Mouse (Mus musculus) MEL (cell line): ENCODE measurements around the gene Mast1. TPM values are rescaled to one million over a fixed set of nuclear protein-coding genes. Genes with fewer than 3 reads are reported as not detected.
A peak's percentile ranks its signal among the peaks of the same experiment; 100 is the strongest.

ENCODE experiments used
- DNase-seq: peaks from one replicate; pipeline ENCODE4 v3.0.0; 2011; ENCODE audit warnings: low read depth, low spot score
- H3K27ac ChIP-seq: 2 replicates; pipeline ENCODE4 v1.5.1; 2012; ENCODE audit warnings: low read depth, mild to moderate bottlenecking, control low read depth, low read length, moderate library complexity; ENCODE audit not compliant: control insufficient read depth
- H3K27me3 ChIP-seq, 2 experiments: fragments of 150-350 bp in 1 of 2; sonication (generic) in 1 of 2; 2 replicates each; pipeline ENCODE4 v1.6.1; 2012; ENCODE audit warnings: low read length in 2 of 2, mild to moderate bottlenecking in 2 of 2, improper control_type of control experiment in 1 of 2, moderate library complexity in 1 of 2; ENCODE audit not compliant: insufficient read depth in 2 of 2, control insufficient read depth in 1 of 2
- H3K36me3 ChIP-seq, 2 experiments: 2 replicates each; pipeline ENCODE4 v1.6.1; 2012 to 2014; ENCODE audit warnings: low read length in 2 of 2, improper control_type of control experiment in 1 of 2, inconsistent platforms in 1 of 2, mild to moderate bottlenecking in 1 of 2; ENCODE audit not compliant: insufficient read depth in 2 of 2, control insufficient read depth in 1 of 2
- H3K4me1 ChIP-seq, 2 experiments: fragments of 150-350 bp in 1 of 2; sonication (generic) in 1 of 2; 2 replicates each; pipeline ENCODE4 v1.6.1; 2012; ENCODE audit warnings: low read length in 2 of 2, improper control_type of control experiment in 1 of 2, mild to moderate bottlenecking in 1 of 2; ENCODE audit not compliant: insufficient read depth in 2 of 2, control insufficient read depth in 1 of 2
- H3K4me3 ChIP-seq, 2 experiments: fragments of 150-350 bp in 1 of 2; sonication (generic) in 1 of 2; 2 replicates each; pipeline ENCODE4 v1.5.1; 2012; ENCODE audit warnings: low read depth in 2 of 2, low read length in 2 of 2, mild to moderate bottlenecking in 2 of 2, moderate library complexity in 2 of 2, control low read depth in 1 of 2, improper control_type of control experiment in 1 of 2; ENCODE audit not compliant: control insufficient read depth in 1 of 2, insufficient read depth in 1 of 2
- H3K79me2 ChIP-seq: 2 replicates; pipeline ENCODE4 v1.6.1; 2012; ENCODE audit warnings: mild to moderate bottlenecking, low read length, moderate library complexity; ENCODE audit not compliant: control insufficient read depth, poor library complexity, insufficient read depth
- H3K9ac ChIP-seq: 2 replicates; pipeline ENCODE4 v1.6.1; 2012; ENCODE audit warnings: low read depth, mild to moderate bottlenecking, control low read depth, low read length, moderate library complexity; ENCODE audit not compliant: control insufficient read depth, poor library complexity, severe bottlenecking
- H3K9me3 ChIP-seq: fragments of 150-350 bp; sonication (generic); replicated peaks from 2 replicates; pipeline ENCODE4 v1.6.1; 2012; ENCODE audit warnings: mild to moderate bottlenecking, low read length, improper control_type of control experiment, moderate library complexity; ENCODE audit not compliant: insufficient read depth
- BHLHE40 ChIP-seq: IDR thresholded peaks from 2 replicates; pipeline ENCODE4 v1.6.1; 2012; ENCODE audit warnings: low read depth, mild to moderate bottlenecking, inconsistent platforms, low read length, improper control_type of control experiment, borderline replicate concordance
- CTCF ChIP-seq, 3 experiments: IDR thresholded peaks in 2 of 3; conservative IDR thresholded peaks in 1 of 3; 2 replicates each; pipeline ENCODE4 v1.5.1; 2011 to 2012; ENCODE audit warnings: low read length in 3 of 3, low read depth in 2 of 3, mild to moderate bottlenecking in 2 of 3, improper control_type of control experiment in 1 of 3, inconsistent platforms in 1 of 3, mixed read lengths in 1 of 3, moderate library complexity in 1 of 3; ENCODE audit not compliant: control insufficient read depth in 1 of 3, insufficient read depth in 1 of 3, poor library complexity in 1 of 3, severe bottlenecking in 1 of 3
- E2F4 ChIP-seq: IDR thresholded peaks from 2 replicates; pipeline ENCODE4 v1.6.1; 2011; ENCODE audit warnings: low read depth, low read length, improper control_type of control experiment, borderline replicate concordance
- ELF1 ChIP-seq: IDR thresholded peaks from 2 replicates; pipeline ENCODE4 v1.6.1; 2014; ENCODE audit warnings: low read depth, mild to moderate bottlenecking, inconsistent platforms, low read length, improper control_type of control experiment, moderate library complexity
- EP300 ChIP-seq, 2 experiments: IDR thresholded peaks; 2 replicates each; pipeline ENCODE4 v1.6.1; 2011; ENCODE audit warnings: improper control_type of control experiment in 2 of 2, low read length in 2 of 2, low read depth in 1 of 2, mild to moderate bottlenecking in 1 of 2
- ETS1 ChIP-seq: IDR thresholded peaks from 2 replicates; pipeline ENCODE4 v1.6.1; 2012; ENCODE audit warnings: low read depth, mild to moderate bottlenecking, inconsistent platforms, low read length, improper control_type of control experiment, moderate library complexity
- GABPA ChIP-seq: IDR thresholded peaks from 2 replicates; pipeline ENCODE4 v1.6.1; 2012; ENCODE audit warnings: low read depth, mild to moderate bottlenecking, inconsistent platforms, low read length, improper control_type of control experiment, moderate library complexity
- GATA1 ChIP-seq: IDR thresholded peaks from 2 replicates; pipeline ENCODE4 v1.6.1; 2011; ENCODE audit warnings: low read depth, low read length, improper control_type of control experiment
- HCFC1 ChIP-seq: IDR thresholded peaks from 2 replicates; pipeline ENCODE4 v1.6.1; 2012; ENCODE audit warnings: low read depth, mild to moderate bottlenecking, inconsistent platforms, low read length, improper control_type of control experiment, moderate library complexity
- JUND ChIP-seq: IDR thresholded peaks from 2 replicates; pipeline ENCODE4 v1.6.1; 2011; ENCODE audit warnings: low read depth, mild to moderate bottlenecking, improper control_type of control experiment, low read length
- KAT2A ChIP-seq: conservative IDR thresholded peaks from 2 replicates; pipeline ENCODE4 v1.6.1; 2012; ENCODE audit warnings: low read depth, low read length, improper control_type of control experiment, inconsistent platforms
- MAFK ChIP-seq: IDR thresholded peaks from 2 replicates; pipeline ENCODE4 v1.6.1; 2011; ENCODE audit warnings: low read depth, mild to moderate bottlenecking, low read length, improper control_type of control experiment, borderline replicate concordance
- MAX ChIP-seq: IDR thresholded peaks from 2 replicates; pipeline ENCODE4 v1.6.1; 2011; ENCODE audit warnings: low read length, improper control_type of control experiment
- MAZ ChIP-seq: IDR thresholded peaks from 2 replicates; pipeline ENCODE4 v1.6.1; 2012; ENCODE audit warnings: low read depth, mild to moderate bottlenecking, inconsistent platforms, low read length, improper control_type of control experiment
- MEF2A ChIP-seq: IDR thresholded peaks from 2 replicates; pipeline ENCODE4 v1.6.1; 2014; ENCODE audit warnings: low read depth, mild to moderate bottlenecking, inconsistent platforms, low read length, improper control_type of control experiment; ENCODE audit not compliant: poor library complexity, insufficient replicate concordance, severe bottlenecking; ENCODE audit errors: extremely low read depth
- MXI1 ChIP-seq: IDR thresholded peaks from 2 replicates; pipeline ENCODE4 v1.6.1; 2011; ENCODE audit warnings: mild to moderate bottlenecking, low read depth, low read length, improper control_type of control experiment
- MYB ChIP-seq: IDR thresholded peaks from 2 replicates; pipeline ENCODE4 v1.6.1; 2011; ENCODE audit warnings: mild to moderate bottlenecking, low read depth, low read length, improper control_type of control experiment
- MYC ChIP-seq: IDR thresholded peaks from 2 replicates; pipeline ENCODE4 v1.6.1; 2011; ENCODE audit warnings: low read depth, mild to moderate bottlenecking, low read length, improper control_type of control experiment, moderate library complexity
- NELFE ChIP-seq: IDR thresholded peaks from 2 replicates; pipeline ENCODE4 v1.6.1; 2011; ENCODE audit warnings: low read depth, low read length, improper control_type of control experiment
- NRF1 ChIP-seq: IDR thresholded peaks from 2 replicates; pipeline ENCODE4 v1.6.1; 2014; ENCODE audit warnings: low read depth, mild to moderate bottlenecking, inconsistent platforms, low read length, improper control_type of control experiment, moderate library complexity; ENCODE audit not compliant: poor library complexity, insufficient read depth, severe bottlenecking
- POLR2A ChIP-seq, 2 experiments: IDR thresholded peaks; 2 replicates each; pipeline ENCODE4 v1.6.1; 2011 to 2012; ENCODE audit warnings: low read length in 2 of 2, mild to moderate bottlenecking in 2 of 2, control low read depth in 1 of 2, improper control_type of control experiment in 1 of 2, low read depth in 1 of 2, moderate library complexity in 1 of 2; ENCODE audit not compliant: control insufficient read depth in 1 of 2, insufficient read depth in 1 of 2, poor library complexity in 1 of 2
- POLR2AphosphoS2 ChIP-seq: IDR thresholded peaks from 2 replicates; pipeline ENCODE4 v1.6.1; 2011; ENCODE audit warnings: low read length, improper control_type of control experiment
- POLR2AphosphoS5 ChIP-seq: IDR thresholded peaks from 2 replicates; pipeline ENCODE4 v1.6.1; 2012; ENCODE audit warnings: low read depth, borderline replicate concordance, mild to moderate bottlenecking, inconsistent platforms, low read length, moderate library complexity, mixed read lengths
- RAD21 ChIP-seq: IDR thresholded peaks from 2 replicates; pipeline ENCODE4 v1.6.1; 2011; ENCODE audit warnings: mild to moderate bottlenecking, low read depth, low read length, improper control_type of control experiment
- RCOR1 ChIP-seq: IDR thresholded peaks from 2 replicates; pipeline ENCODE4 v1.6.1; 2012; ENCODE audit warnings: low read depth, mild to moderate bottlenecking, inconsistent platforms, low read length, improper control_type of control experiment
- SIN3A ChIP-seq: IDR thresholded peaks from 2 replicates; pipeline ENCODE4 v1.6.1; 2012; ENCODE audit warnings: low read length, improper control_type of control experiment, inconsistent platforms
- SMC3 ChIP-seq: IDR thresholded peaks from 2 replicates; pipeline ENCODE4 v1.6.1; 2011; ENCODE audit warnings: low read depth, low read length, improper control_type of control experiment
- TAL1 ChIP-seq: IDR thresholded peaks from 2 replicates; pipeline ENCODE4 v1.6.1; 2012; ENCODE audit warnings: mild to moderate bottlenecking, inconsistent platforms, low read length, moderate library complexity, mixed read lengths
- TBP ChIP-seq: IDR thresholded peaks from 2 replicates; pipeline ENCODE4 v1.8.0; 2011; ENCODE audit warnings: low read depth, low read length, improper control_type of control experiment
- TCF12 ChIP-seq: IDR thresholded peaks from 2 replicates; pipeline ENCODE4 v1.6.1; 2014; ENCODE audit warnings: low read depth, mild to moderate bottlenecking, inconsistent platforms, low read length, improper control_type of control experiment, moderate library complexity
- USF1 ChIP-seq: IDR thresholded peaks from 2 replicates; pipeline ENCODE4 v1.6.1; 2014; ENCODE audit warnings: low read depth, mild to moderate bottlenecking, inconsistent platforms, low read length, improper control_type of control experiment, moderate library complexity
- USF2 ChIP-seq, 2 experiments: IDR thresholded peaks; 2 replicates each; pipeline ENCODE4 v1.6.1; 2011 to 2012; ENCODE audit warnings: improper control_type of control experiment in 2 of 2, low read length in 2 of 2, borderline replicate concordance in 1 of 2, inconsistent platforms in 1 of 2, low read depth in 1 of 2, mild to moderate bottlenecking in 1 of 2; ENCODE audit not compliant: insufficient read depth in 1 of 2
- ZC3H11A ChIP-seq: IDR thresholded peaks from 2 replicates; pipeline ENCODE4 v1.6.1; 2012; ENCODE audit warnings: low read depth, mild to moderate bottlenecking, inconsistent platforms, low read length, improper control_type of control experiment
- ZKSCAN1 ChIP-seq: IDR thresholded peaks from 2 replicates; pipeline ENCODE4 v1.6.1; 2012; ENCODE audit warnings: low read depth, mild to moderate bottlenecking, inconsistent platforms, low read length, improper control_type of control experiment, moderate library complexity
- ZMIZ1 ChIP-seq: IDR thresholded peaks from 2 replicates; pipeline ENCODE4 v1.6.1; 2012; ENCODE audit warnings: low read depth, mild to moderate bottlenecking, inconsistent platforms, low read length, improper control_type of control experiment, moderate library complexity
- ZNF384 ChIP-seq: IDR thresholded peaks from 2 replicates; pipeline ENCODE4 v1.6.1; 2012; ENCODE audit warnings: low read depth, mild to moderate bottlenecking, inconsistent platforms, low read length, improper control_type of control experiment
- polyA plus RNA-seq, 2 experiments: library from polyadenylated mRNA; stranded (reverse) in 1 of 2; unstranded in 1 of 2; fragments of >175 nt in 1 of 2; fragments of >200 nt in 1 of 2; gene quantifications; 2 replicates each; pipeline versions ENCODE4 v1.2.1 to v1.2.4; 2012; ENCODE audit warnings: low replicate concordance in 2 of 2, low read depth in 1 of 2; ENCODE audit not compliant: insufficient read length in 2 of 2, insufficient read depth in 1 of 2, missing spikeins in 1 of 2
- total RNA-seq: library from RNA; depleted of rRNA; stranded (reverse); fragments of 300-350 nt; gene quantifications from 2 replicates; pipeline ENCODE4 v1.2.3, GENCODE M21; 2012

The Mast1 gene
- total and polyA plus RNA-seq, 3 experiments: 0.77 to 4.5 TPM; not detected in 1

- TF ChIP-seq MYC: 0 out of 2 replicates have a peak, but pooled peaks have one; percentile 51
- TF ChIP-seq ZC3H11A: peak; percentile 77
- TF ChIP-seq ELF1: no peak
- no peak for TF ChIP-seq KAT2A
- no peak for TF ChIP-seq USF1
- TF ChIP-seq ETS1: no peak
- peak; percentile 77 for TF ChIP-seq SIN3A
- TF ChIP-seq CTCF (IDR thresholded peaks at IDR 0.05 in 2 of 3, conservative IDR thresholded peaks at IDR 0.05 in 1 of 3; ENCODE audit: control insufficient read depth in 1 of 3, insufficient read depth in 1 of 3, low read depth in 2 of 3, low read length in 3 of 3, poor library complexity in 1 of 3, severe bottlenecking in 1 of 3): peak; percentile 69 to 95 (median 89)
- no peak for TF ChIP-seq MEF2A
- TF ChIP-seq USF2 (IDR thresholded peaks at IDR 0.05; ENCODE audit: borderline replicate concordance in 1 of 2, insufficient read depth in 1 of 2, low read depth in 1 of 2, low read length in 2 of 2): no peak
- TF ChIP-seq MXI1: no peak
- no peak for TF ChIP-seq MAFK
- TF ChIP-seq JUND: no peak
- no peak for TF ChIP-seq ZKSCAN1
- no peak for TF ChIP-seq EP300 (IDR thresholded peaks at IDR 0.05; ENCODE audit: low read depth in 1 of 2, low read length in 2 of 2)
- TF ChIP-seq MAX: no peak
- TF ChIP-seq MYB: no peak
- TF ChIP-seq POLR2A (IDR thresholded peaks at IDR 0.05; ENCODE audit: control insufficient read depth in 1 of 2, insufficient read depth in 1 of 2, low read depth in 1 of 2, low read length in 2 of 2, poor library complexity in 1 of 2): no peak
- no peak for TF ChIP-seq ZNF384
- no peak for TF ChIP-seq TCF12
- TF ChIP-seq POLR2AphosphoS2: no peak
- no peak for TF ChIP-seq NRF1
- TF ChIP-seq BHLHE40: 0 out of 2 replicates have a peak, but pooled peaks have one; percentile 14
- no peak for TF ChIP-seq ZMIZ1
- TF ChIP-seq TAL1: no peak
- TF ChIP-seq RCOR1: no peak
- TF ChIP-seq RAD21: peak; percentile 84
- TF ChIP-seq MAZ: no peak
- TF ChIP-seq HCFC1: 0 out of 2 replicates have a peak, but pooled peaks have one; percentile 36
- no peak for TF ChIP-seq GATA1
- no peak for TF ChIP-seq E2F4
- TF ChIP-seq GABPA: no peak
- no peak for TF ChIP-seq POLR2AphosphoS5
- no peak for TF ChIP-seq NELFE
- no peak for TF ChIP-seq TBP
- TF ChIP-seq SMC3: peak; percentile 82
- TF ChIP-seq, all 39 proteins: peak for 8
- Histone ChIP-seq H3K36me3 (peaks cover 0 to 3% of the 10 kb centered on the region in 2 experiments; a peak in 1 of 4 replicates), H3K27ac (no peak overlapping the region), H3K79me2 (no peaks in the 10 kb centered on the region), H3K9me3 (no peaks in the 10 kb centered on the region), H3K4me1 (peaks cover 5 to 9% of the 10 kb centered on the region in 2 experiments; a peak in 2 of 4 replicates), H3K27me3 (no peaks in the 10 kb centered on the region), H3K9ac (no peak overlapping the region), H3K4me3 (no peak overlapping the region)
- DNase-seq: peak; percentile 92
These were observed 19.6 kb upstream of the Mast1 start for GRCm38 (mm10) chr8:84956768-84957167.
